Mouse (Mus musculus) inflammation-experienced regulatory T-cells, adult 6 months (primary cell): ENCODE results near the gene Npr1. TPM values are rescaled to one million over a fixed set of nuclear protein-coding genes. Genes with fewer than 3 reads are reported as not detected.

Experiments
- ATAC-seq: one replicate; pipeline ENCODE4 v1.8.0; 2017
- polyA plus RNA-seq, 3 experiments: library from polyadenylated mRNA; unstranded; fragments of 100-300 nt; shearing (Covaris generic); gene quantifications; one replicate each; pipeline ENCODE4 v1.2.1; 2017

The Npr1 gene
- polyA plus RNA-seq, 3 experiments from 2014 or later: not detected

DNA sequence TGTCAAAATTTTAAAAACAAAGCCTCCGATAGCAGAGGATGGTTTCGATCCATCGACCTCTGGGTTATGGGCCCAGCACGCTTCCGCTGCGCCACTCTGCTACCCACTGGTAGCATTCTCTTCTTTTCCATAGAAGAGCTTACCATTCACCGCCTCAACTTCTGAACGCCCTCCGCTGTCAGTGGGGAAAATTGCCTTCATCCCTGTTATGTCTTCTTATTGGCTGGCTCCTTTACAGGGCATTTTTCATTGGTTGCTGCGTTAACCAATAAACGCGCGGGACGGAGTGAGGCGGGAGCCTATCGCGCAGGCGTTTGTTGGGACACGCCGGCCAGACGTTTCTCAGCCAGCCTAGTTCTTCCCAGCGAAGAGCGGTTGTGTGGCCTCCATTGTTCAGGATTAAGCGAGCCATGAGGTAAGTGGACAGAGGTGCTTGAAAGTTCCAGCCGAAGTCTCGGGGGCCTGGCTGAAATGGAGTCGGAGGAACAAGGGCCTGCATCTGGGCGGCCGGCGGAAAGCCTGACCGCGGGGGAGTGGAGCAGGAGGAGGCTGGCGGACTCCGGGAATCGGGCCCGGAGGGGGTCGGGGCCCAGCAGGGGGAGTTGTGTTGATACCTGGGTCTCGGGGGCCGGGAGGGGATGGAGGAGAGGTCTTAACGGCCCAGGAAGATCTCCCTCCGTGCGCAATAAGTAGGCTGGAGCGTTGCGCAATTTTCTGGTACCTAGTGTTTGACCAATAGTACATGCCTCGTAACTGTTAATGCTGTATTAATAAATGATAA is 10.4 kb upstream of the Npr1 start, which contains the start of gene Ilf2:
Gene Ilf2 (plus strand): TSS at position 296 of the 781 bp plus-strand sequence.
- ATAC-seq: peak; percentile 99

DNA sequence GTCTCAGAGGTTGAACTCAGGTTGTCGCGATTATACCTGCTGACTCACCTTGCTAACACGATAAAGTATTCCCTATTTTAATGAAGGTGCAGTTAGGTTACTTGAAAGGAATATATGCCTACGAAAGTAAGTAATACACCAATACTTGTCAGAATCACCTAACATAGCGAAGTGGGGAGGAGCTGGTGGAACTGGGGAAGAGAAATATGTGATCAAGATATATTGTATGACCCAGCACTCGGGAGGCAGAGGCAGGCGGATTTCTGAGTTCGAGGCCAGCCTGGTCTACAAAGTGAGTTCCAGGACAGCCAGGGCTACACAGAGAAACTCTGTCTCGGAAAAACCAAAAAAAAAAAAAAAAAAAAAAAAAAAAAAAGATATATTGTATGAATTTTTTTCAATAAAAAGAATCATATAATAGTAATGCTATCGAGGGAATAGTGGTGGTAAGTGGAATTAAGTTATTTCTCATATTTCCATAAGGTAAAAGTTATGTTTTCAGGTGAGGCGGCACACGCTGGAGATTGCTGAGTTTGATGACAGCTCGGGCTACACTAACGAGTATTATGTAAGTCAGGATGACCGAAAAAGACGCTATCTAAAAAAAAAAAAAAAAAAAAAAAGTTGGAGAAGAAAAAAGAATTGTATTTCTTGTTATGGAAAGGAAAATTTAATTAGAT is 9.6 kb upstream of the Npr1 start:
- peak; percentile 5 for ATAC-seq

DNA sequence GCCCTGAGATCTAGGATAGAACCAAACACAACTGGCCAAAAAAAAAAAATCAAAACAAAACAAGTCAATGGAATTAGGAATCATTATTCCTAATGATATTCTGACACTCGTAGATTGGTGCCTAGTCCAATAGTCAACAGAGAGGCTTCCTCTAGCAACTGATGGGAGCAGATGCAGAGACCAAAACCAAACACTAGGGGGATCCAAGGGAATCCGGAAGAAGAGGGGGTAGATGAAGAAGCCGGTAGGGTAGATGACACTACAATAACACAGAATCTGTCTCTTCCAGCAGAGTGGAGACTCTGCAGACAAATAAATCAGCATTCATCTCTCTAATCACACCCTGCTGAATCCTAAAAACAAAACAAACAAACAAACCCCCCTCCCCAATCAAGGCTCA is 6.5 kb upstream of the Npr1 start:
- ATAC-seq: peak; percentile 56

DNA sequence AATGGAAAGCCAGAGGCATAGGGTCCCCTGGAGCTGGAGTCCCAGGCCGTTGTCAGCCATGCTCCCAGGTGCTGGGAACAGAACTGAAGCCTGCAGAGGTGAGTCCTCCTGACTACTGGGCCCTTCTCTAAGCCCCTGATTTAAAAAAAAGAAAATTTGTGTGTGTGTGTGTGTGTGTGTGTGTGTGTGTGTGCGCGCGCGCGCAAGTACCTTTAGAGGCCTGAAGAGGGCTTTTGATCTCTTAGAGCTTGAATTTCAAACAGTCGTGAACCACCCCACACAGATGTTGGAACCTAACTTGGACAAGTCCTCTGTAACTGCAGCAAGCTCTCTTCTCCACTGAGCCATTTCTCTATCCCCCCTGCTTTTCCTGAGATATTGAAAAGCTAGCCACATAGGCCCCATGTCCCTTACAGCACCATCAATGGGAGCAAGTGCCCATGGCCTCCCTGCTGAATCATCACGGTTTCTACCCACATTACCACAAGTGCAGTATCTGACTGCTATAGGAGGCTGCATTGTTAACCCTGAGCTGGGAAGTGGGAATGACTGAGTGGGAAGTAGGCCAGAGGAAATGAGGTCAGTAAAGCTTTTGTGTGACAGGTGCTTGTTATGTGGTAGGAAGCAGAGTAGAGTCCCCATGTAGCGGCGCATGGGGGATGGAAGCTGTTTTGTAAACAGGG is 2.1 kb upstream of the Npr1 start:
- no peak for ATAC-seq

DNA sequence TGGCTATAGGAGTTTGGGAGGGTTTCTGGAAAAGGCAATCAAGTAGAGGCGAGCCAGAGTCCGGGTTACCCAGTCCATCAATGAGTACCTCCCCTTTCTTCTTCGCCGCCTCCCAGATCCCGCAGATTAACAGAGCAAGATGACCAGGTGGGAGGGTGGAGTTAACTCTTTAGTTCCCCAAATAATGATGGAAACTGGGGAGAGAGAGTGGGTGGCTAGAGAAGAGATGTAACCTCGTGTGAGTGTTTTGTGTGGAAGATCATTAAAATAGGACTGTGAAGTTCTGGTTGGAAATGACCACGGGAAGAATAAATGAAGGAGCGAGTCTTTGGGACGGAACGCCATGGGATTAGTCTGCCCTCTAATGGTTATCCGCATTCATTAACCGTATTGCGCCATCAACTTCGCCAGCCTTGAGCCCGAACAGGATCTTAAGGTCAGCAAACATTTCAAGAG is 673 bp upstream of the Npr1 start:
- ATAC-seq: no peak

DNA sequence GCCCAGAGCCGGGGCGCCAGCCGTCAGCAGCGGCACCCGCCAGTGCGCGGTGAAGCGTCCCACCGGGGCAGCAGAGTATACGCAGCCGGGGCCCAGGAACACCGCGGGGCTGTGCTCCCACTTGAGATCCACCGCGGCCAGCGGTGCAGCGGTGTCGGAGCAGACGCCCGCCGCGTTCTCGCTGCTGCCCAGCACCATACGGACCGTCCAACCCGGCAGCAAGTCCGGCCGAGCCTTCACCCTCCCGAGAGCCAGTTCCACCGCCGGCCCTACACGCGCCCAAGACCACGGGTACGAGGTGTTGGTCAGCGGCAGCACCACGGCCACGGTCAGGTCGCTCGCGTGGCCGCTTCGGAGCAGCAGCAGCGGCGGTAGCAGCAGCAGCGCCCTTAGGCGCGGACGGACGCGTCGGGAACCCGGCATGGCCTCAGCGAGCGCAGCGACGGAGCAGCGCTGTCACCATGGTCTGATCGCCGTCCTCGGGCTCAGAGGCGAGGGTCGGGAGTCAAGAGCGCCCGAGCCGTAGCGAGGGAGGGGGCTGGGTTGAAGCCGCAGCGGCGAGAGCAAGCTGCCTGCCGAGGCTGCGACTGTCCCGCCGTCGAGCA is 483 bp downstream of the Npr1 start:
- ATAC-seq: peak; percentile 14

DNA sequence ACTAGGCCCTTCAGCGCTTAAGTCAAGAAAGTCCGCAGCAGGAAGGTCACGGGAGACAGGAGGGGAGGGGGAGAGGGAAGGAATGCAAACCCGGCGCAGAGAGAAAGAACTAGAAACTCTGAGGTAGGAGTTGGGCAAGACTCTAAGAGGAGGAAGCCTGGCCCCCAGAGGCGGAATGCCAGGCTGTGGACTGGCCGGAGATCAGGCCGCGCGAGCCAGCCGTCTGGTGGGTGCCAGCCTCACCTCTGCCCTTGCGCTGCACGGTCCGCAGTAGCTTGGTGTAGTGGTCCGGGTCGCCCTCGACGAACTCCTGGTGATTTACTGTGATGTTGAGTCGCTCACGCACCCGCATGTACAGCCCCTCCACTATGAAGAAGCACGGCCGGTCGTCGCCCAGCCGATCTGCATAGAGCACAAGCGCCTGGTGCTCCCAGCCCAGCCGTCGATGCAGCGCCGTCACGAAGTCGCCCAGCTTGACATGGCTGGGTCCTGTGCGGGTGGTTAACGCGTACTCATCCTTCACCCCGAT is 1.1 kb downstream of the Npr1 start:
- no peak for ATAC-seq

DNA sequence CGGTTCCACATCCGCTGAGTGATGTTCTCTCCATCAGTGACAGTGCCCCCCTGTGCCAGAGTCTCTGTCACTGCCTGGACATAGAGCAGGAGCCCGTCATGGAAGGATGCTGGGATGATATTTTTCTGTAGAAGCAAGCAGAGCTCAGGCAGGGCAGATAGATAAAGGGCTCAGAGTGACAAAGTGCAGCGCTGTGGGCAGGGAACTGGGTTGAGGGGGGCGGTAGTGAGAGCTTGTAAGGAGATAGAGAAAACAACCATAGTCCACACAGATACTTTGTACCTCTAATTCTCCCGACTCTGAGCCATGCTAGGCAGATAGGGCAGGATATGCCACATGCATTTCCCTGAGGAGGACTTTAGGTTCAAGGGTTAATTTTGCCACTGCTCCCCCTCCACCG is 3.1 kb downstream of the Npr1 start:
- no peak for ATAC-seq

DNA sequence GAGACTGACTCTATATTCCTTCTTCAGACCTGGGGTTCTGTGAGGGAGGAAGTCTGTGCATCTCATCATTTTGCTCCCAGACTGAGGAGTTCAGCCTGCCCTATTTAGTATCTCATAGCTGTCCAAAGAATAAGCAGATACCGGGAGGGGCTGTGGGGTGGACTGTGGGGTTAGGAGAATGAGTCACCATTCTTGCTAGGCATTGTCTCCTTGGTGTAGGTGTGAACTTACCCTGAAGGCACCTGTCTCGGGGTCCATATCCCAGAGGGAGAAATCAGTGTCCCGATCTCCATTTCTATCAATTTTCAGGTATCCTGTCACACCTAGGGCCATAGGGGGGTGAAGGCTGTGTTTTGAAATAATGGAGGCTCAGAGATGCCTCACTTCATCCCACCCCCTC is 3.7 kb downstream of the Npr1 start:
- ATAC-seq: no peak

DNA sequence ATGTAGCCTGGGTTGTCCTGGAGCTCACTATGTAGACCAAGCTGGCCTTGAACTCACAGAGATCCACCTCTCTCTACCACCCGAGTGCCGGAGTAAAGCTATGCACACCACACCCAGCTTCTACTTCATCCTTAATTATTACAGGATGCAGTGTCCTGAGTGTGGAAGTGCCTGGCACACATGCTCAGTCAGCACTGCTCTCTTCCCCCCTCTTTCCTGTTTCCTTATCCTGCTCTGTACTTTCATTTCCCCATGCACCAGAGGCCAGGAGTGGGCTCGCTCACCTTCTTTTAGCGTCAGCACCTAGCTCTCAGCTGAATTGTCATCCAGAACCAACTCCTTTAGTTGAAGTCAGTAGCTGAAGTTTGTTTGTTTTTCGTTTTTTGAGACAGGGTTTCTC is 5.4 kb downstream of the Npr1 start:
- no peak for ATAC-seq

DNA sequence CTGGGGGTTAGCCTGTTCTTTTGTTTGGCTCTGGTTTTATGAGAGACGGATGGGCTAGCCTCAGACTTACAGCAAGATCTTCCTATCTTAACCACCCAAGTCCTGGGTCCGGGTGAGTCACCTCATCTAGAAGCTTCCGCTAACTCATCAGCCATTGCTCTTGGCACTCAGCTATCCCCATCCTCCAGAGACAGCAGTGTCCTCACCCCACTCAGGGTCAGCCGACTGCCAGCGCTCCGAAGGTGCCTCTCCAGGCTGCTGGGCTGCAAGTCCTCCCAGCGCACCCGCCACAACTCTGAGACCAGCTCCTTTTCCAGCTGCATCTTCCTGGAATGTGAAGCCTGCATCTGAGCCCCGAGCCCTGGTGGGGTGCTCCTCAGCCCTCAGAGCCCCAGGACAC is 5.9 kb downstream of the Npr1 start:
- no peak for ATAC-seq

DNA sequence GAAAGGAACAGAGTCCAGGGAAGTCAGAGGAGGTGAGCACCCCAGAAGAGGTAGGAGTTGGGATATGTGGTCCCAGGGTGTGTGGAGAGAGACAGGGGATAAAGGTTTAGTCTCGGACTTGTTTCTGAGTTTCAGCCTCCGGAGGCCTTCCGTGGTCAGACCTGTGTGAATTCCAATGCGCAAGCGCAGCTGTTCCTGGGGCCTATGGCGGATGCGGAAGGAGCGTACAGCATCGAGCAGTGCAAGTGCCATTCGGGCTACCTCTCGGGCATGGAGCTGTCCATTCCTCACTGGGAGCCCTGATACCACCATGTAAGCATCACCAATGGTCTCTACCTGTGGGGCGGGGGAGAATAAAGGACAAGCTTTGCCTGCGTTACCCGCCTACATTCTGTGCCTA is 10.7 kb downstream of the Npr1 start:
- ATAC-seq: no peak

DNA sequence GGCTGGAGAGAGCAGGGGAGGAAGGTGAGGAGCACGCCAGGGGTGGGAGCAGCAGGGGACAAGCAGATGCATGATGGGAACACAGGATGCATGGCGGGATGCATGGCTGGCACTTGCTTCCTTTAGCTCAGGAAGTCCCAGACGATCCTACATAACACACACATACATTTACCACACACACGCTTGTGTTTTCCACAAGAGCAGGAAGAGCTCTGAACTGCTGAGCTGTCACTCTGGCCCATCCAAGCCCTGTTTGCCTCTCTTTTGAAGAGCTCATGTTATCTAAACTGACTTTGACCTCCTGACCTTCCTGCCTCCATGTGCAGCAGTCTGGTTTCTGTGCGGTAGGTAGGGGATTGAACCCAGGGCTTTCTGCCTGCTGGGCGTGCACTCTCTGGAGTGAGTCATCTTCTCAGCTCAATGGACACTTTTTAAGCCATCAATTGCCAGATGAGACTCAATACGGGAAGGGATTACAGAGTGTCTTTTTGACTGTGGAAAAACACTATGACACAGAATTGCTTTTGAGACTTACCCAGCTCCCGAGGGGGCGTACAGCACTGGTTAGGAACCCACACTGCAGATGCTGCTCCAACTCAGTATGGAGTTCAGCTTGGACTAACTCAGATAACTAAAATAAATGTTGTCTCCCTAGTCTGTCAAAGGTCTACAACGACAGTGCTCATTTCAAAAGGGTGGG is 14.1 kb downstream of the Npr1 start:
- peak; percentile 14 for ATAC-seq

DNA sequence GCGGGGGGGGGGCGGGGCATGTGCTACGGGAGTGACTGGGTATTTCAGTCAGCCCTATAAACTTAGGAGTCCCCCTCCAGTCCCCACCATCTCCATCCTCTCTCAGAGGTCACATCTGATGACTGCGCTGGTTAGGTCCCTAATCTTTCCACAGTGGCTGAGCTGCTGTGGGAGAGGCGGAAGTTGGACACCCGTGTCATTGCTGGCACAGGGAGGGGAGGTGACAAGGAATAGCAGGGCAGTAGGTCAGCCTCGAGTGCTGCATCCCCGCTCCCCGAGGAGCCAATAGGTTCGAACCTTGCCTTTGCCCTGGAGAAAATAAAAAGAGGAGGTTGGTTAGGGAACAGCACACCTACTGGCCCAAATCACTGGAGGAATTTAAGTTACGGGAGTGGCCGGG is 14.8 kb downstream of the Npr1 start:
- ATAC-seq: no peak

DNA sequence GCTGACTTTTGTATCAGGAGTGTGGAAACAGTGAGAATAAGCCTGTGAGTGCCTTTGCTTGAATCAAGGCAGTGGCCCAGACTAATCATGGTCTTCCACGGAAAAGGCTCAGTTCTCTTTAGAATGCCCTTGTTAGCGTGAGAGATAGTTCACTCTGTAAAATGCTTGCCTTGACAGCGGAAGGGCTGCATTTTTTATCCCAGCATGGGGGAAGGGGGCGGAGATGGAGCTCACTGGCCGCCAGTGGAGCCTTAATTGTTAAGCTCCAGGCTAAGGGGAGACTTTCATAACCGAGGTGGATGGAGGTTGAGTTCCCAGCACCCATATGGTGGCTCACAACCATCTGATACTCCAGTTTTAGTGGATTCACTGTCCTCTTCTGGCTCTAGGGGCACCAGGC is 17.0 kb downstream of the Npr1 start:
- ATAC-seq: no peak

DNA sequence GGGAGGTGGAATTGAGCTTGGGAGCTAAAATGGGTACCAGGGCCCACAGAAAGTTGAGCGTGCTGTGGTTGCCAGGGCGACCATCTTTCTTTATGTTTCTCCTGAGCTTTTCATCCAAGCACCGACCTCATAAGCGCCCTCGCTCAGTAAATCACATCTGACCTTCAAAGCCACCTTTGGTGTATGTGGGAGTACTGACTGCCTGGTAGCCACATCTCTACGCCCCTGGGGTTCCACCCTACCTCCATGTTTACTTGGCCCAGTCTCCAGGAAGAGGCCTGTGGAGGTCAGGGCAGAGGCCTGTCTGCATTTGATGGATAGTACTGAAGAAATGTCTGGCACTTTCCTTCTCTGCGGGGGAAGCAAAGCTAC is 18.6 kb downstream of the Npr1 start:
- ATAC-seq: no peak

DNA sequence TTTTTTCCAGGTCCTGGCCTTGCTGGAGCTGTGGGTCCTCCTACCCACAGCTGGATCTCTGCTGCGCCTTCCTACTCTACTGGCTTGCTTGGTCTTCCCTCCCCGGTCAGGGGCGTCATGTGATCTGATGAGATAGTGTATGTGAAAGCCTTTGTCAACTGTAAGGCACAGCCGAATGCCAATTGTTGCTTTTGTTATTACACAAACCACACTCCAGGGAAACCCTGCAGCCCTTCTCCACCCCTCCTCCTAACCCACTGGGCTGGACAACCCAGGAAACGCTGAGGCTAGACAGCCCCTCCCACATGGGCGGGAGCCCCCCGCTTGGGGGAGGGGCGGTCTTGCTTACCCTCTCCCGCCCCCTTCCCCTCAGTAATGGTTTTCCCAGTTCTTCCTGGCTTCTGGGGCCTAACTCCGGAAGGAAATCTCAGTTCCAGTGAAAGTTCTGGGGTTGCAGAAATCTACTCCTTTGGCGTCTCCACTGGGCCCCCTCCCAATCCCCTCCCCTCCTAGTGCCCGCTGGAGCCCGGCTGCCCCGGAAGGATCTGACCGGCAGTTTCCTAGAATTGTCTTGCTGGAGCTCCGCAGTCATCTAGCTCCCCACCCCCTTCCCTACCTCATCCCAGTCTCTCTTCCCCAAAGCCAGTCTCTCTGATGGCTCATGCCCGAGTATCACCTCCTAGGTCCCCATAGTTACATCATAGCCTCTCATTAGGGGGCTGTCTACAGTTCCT is 19.1 kb downstream of the Npr1 start:
- peak; percentile 28 for ATAC-seq

DNA sequence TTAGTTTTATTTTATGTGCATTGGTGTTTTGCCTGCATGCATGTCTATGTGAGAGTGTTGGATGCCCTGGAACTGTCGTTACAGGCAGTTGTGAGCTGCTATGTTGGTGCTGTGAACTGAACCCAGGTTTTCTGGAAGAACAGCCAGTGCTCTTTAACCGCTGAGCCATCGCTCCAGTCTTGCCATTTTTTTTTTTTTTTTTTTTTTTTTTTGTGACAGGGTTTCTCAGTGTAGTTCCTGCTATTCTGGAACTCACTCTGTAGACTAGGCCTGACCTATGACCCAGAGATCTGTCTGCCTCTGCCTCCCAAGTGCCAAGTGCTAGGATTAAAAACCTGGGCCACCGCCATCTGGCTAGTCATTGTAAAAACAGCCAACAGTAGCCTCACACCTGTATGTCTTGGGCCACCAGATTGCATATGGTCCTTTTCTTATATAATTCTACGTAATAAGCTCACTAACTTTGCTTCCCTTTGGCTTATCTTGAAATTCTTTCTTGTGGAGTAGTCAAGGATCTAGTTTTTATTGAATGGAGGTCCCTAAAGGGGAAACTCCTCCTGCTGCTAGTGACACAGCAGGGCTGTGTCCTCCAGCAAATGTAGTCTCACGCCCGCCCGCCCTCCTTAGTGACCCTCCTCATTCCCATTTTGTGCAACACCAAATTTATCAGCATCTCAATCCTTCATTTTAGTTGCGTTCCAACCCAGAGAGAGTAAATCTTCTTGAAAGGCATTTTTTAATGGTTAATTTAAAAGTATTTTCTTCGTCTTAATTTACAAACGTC is 20.1 kb downstream of the Npr1 start:
- ATAC-seq: no peak

DNA sequence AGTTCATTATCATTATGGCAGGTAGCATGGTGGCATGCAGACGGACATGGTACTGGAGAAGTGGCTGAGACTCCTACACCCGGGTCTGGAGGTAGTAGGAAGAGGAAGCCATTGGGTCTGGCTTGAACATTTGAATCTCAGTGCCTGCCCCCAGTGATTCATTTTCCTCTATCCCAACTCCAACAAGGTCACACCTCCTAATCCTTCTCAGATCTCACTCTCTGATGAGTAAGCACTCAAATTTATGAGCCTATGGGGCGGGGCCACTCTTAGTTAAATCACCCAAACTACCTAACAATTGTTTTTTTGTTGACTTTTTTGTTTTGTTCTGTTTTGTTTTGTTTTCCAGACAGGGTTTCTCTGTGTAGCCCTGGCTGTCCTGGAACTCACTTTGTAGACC is 21.7 kb downstream of the Npr1 start:
- ATAC-seq: no peak

DNA sequence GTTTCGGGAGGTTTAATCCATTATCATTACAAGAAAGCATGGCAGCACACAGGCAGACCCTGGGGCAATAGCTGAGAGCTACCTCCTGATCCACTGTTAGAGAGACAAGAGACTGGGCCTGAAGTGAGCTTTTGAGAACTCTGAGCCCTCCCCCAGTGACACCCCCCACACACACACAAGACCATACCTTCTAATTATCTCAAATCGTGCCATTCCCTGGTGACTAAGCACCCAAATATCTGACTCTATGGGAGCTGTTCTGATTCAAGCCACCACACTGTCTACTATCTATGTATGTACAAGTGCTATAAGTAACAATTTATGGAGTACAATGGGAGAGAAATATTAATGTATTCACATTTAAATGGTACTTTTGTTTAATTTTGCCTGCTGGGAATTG is 24.9 kb downstream of the Npr1 start:
- no peak for ATAC-seq

DNA sequence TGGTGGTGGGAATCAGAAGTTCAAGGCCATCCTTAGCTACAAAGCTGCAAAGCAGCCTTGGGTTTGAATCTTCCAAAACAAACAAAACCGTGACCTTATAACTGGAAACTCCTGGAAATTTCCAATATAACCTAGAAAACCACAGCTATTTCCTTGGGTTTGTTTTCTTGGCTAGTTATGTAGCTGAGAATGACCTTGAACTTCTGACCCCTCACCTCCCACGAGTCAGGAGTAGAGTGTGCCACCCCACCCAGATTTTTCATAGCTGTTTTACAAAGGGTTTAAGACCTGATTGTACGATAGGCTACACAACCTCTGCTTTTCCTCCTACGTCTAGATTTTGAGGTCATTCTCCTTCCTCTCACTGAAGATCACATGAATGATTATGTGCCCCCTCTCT is 28.5 kb downstream of the Npr1 start:
- ATAC-seq: no peak
